Mouse (Mus musculus) cerebellum, adult 2 months (tissue): ENCODE results near the gene Nxf1.

ENCODE experiments used
- CTCF ChIP-seq: fragments of 200-500 bp; IDR thresholded peaks from 2 replicates; pipeline ENCODE4 v1.5.1; 2011; ENCODE audit warnings: low read depth, mild to moderate bottlenecking, control low read depth, low read length, moderate library complexity, borderline replicate concordance; ENCODE audit not compliant: insufficient read depth
- POLR2A ChIP-seq: fragments of 200-500 bp; IDR thresholded peaks from 2 replicates; pipeline ENCODE4 v1.6.1; 2011; ENCODE audit warnings: low read length, control low read depth, borderline replicate concordance; ENCODE audit not compliant: insufficient read depth

- TF ChIP-seq CTCF: no peak
- no peak for TF ChIP-seq POLR2A
These were observed 42.7 kb upstream of the Nxf1 start for GRCm38 (mm10) chr19:8713997-8714652.
